Mouse (Mus musculus) thymus, postnatal 4 days (tissue): ENCODE results near the gene Mmp19.
"Not testable (repeated sequence)": the region's sequence is repeated elsewhere in the genome, so short reads cannot be mapped to it uniquely, and the experiment has no call there.

Experiments used
- DNase-seq: peaks from one replicate; pipeline ENCODE4 v3.0.0; 2021

Gene Mmp19

GRCm38 (mm10) chr10:128802956-128803355, 12.2 kb downstream of the Mmp19 start:
- peak; percentile 11 for DNase-seq

GRCm38 (mm10) chr10:128803361-128803760, 12.7 kb downstream of the Mmp19 start:
- DNase-seq: no peak

GRCm38 (mm10) chr10:128803771-128804270, 13.1 kb downstream of the Mmp19 start, which contains the start of gene Dnajc14:
Gene Dnajc14, plus strand, starts transcription at chr10:128804062.
- DNase-seq: peak; percentile 34

GRCm38 (mm10) chr10:128804271-128805091, 13.8 kb downstream of the Mmp19 start, which contains the start of gene Tmem198b:
Gene Tmem198b, minus strand, starts transcription at chr10:128804370.
- DNase-seq: peak; percentile 70

- peak; percentile 96 for DNase-seq
These were observed 14.6 kb downstream of the Mmp19 start for GRCm38 (mm10) chr10:128805092-128806000.

GRCm38 (mm10) chr10:128806086-128806485, 15.4 kb downstream of the Mmp19 start:
- DNase-seq: peak; percentile 40

- DNase-seq: no peak
These were observed 16.3 kb downstream of the Mmp19 start for GRCm38 (mm10) chr10:128807018-128807417.

GRCm38 (mm10) chr10:128817033-128817432, 26.3 kb downstream of the Mmp19 start, which contains the start of gene Sarnp:
Gene Sarnp, plus strand, starts transcription at chr10:128817333.
- no peak for DNase-seq

- DNase-seq: no peak
These were observed 29.5 kb downstream of the Mmp19 start for GRCm38 (mm10) chr10:128820217-128820616.

GRCm38 (mm10) chr10:128821358-128822056, 30.8 kb downstream of the Mmp19 start, which contains the start of gene Ormdl2:
Gene Ormdl2, minus strand, starts transcription at chr10:128821645.
- peak; percentile 92 for DNase-seq

GRCm38 (mm10) chr10:128822135-128822534, 31.4 kb downstream of the Mmp19 start:
- no peak for DNase-seq

GRCm38 (mm10) chr10:128823087-128823486, 32.4 kb downstream of the Mmp19 start:
- DNase-seq: not testable (repeated sequence)

- peak; percentile 40 for DNase-seq
These were observed 33.1 kb downstream of the Mmp19 start for GRCm38 (mm10) chr10:128823821-128824220.

GRCm38 (mm10) chr10:128837400-128837799, 46.7 kb downstream of the Mmp19 start:
- DNase-seq: no peak

- DNase-seq: no peak
These were observed 48.7 kb downstream of the Mmp19 start for GRCm38 (mm10) chr10:128839434-128839833.

- no peak for DNase-seq
These were observed 49.9 kb downstream of the Mmp19 start for GRCm38 (mm10) chr10:128840612-128841011.

- DNase-seq: no peak
These were observed 52.5 kb downstream of the Mmp19 start for GRCm38 (mm10) chr10:128843260-128843659.

- no peak for DNase-seq
These were observed 54.8 kb downstream of the Mmp19 start for GRCm38 (mm10) chr10:128845516-128845915.

GRCm38 (mm10) chr10:128846664-128847063, 56.0 kb downstream of the Mmp19 start:
- DNase-seq: no peak

- no peak for DNase-seq
These were observed 57.7 kb downstream of the Mmp19 start for GRCm38 (mm10) chr10:128848426-128848825.

GRCm38 (mm10) chr10:128850339-128850738, 59.6 kb downstream of the Mmp19 start:
- no peak for DNase-seq
